In the genomic region with DNA sequence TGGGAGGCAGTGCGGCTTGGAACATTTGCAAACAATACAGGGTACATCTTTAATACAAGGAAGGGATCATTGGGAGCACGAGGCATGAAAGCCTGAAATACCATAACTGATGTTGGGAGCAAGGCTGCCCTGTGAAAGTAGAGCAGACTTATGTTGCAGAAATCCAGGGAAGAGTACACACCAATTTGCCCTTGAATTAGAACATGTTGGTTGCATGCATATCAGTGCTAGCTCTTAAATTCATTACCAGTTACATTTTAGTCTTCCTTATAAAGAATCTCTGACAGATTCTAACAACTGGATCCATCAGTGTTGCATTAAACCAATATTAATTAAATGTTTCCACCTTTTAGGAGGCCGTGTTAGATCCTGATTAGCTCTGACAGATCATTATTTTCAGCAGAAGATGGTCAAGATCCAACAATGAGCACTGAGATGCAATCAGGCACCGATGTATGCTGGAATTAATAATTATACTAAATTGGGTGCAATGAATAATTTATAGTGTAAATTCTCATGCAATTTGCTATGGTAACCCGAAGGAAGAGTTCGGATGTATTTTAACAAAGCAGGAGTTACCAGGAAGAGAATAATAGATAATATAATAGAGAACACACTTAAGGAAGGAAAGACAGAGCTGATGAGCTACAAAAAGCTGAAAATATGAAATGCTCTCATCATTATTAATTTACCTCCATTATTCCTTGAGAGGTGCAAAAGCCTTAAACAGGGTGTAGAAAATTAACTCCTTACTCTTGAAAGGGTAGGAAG, we compare ENCODE assay signal across 13 mouse cellular contexts.
"Had no signal": no experiment of that assay in that cellular context is flagged by ENCODE, and none has a peak within 500 bp of the region (broad histone marks: within the 10 kb centered on the region; RNA-seq: fewer than 3 reads in every experiment).

No protein-coding gene starts in this region.

- H3K9ac ChIP-seq: liver, embryonic 15.5 days; midbrain, embryonic 12.5 days had no signal

- H3K9me3 ChIP-seq: limb, embryonic 10.5 days; liver, embryonic 15.5 days; midbrain, embryonic 12.5 days had no signal

- DNase-seq: kidney, adult 18-20 months; kidney, postnatal 10 days; kidney, postnatal 4 days; lung, adult 2 months; lung, postnatal 4 days; thymus, adult 18-20 months; thymus, postnatal 14 days had no signal

- H3K4me1 ChIP-seq: limb, embryonic 10.5 days; liver, embryonic 15.5 days; midbrain, embryonic 12.5 days had no signal

- H3K4me2 ChIP-seq: liver, embryonic 11.5 days; liver, embryonic 15.5 days; midbrain, embryonic 12.5 days had no signal

- H3K27me3 ChIP-seq: liver, embryonic 15.5 days; midbrain, embryonic 12.5 days had no signal

- ATAC-seq: lung, postnatal 0 days had no signal

- H3K36me3 ChIP-seq: limb, embryonic 10.5 days; liver, embryonic 15.5 days; midbrain, embryonic 12.5 days had no signal

- H3K27ac ChIP-seq: layer of hippocampus, adult 2 months; limb, embryonic 10.5 days; liver, embryonic 15.5 days; midbrain, embryonic 12.5 days had no signal

- H3K4me3 ChIP-seq: layer of hippocampus, adult 2 months; limb, embryonic 10.5 days; liver, embryonic 15.5 days; midbrain, embryonic 12.5 days had no signal
